Mouse (Mus musculus) stomach, embryonic 14.5 days (tissue): ENCODE measurements at regions not wholly inside any gene's neighbourhood (a gene's known extent, or its start where the extent isn't known, plus 50 kb on each side); places are given as distances from the start of the nearest gene placed in this dataset.

Experiments used
- ATAC-seq: fragments of 200-750 bp; cut with Nextera tagmentation; 2 replicates; pipeline ENCODE4 v1.8.0; 2017; ENCODE audit warnings: low read depth, moderate TSS enrichment; ENCODE audit not compliant: insufficient number of reproducible peaks, insufficient read depth, low FRiP score
- H3K27ac ChIP-seq: fragments of 300-500 bp; sonication (generic); 2 replicates; pipeline ENCODE4 v1.5.1; 2014; ENCODE audit warnings: mild to moderate bottlenecking, low read length, moderate library complexity, mixed read lengths
- H3K27me3 ChIP-seq: fragments of 300-500 bp; sonication (generic); 2 replicates; pipeline ENCODE4 v1.6.1; 2014; ENCODE audit warnings: low read length, control low read depth, mixed read lengths; ENCODE audit not compliant: control insufficient read depth, insufficient read depth
- H3K36me3 ChIP-seq: fragments of 300-500 bp; sonication (generic); 2 replicates; pipeline ENCODE4 v1.6.1; 2014; ENCODE audit warnings: mild to moderate bottlenecking, control low read depth, low read length, moderate library complexity, mixed read lengths; ENCODE audit not compliant: control insufficient read depth, insufficient read depth
- H3K4me1 ChIP-seq: fragments of 300-500 bp; sonication (generic); 2 replicates; pipeline ENCODE4 v1.6.1; 2014; ENCODE audit warnings: low read length, control low read depth, mixed read lengths; ENCODE audit not compliant: control insufficient read depth, insufficient read depth
- H3K4me2 ChIP-seq: fragments of 300-500 bp; sonication (generic); replicated peaks from 2 replicates; pipeline ENCODE4 v1.6.1; 2014; ENCODE audit warnings: low read depth, low read length, control low read depth
- H3K4me3 ChIP-seq: fragments of 300-500 bp; sonication (generic); 2 replicates; pipeline ENCODE4 v1.5.1; 2014; ENCODE audit warnings: low read depth, low read length, control low read depth
- H3K9ac ChIP-seq: fragments of 300-500 bp; sonication (generic); replicated peaks from 2 replicates; pipeline ENCODE4 v1.6.1; 2014; ENCODE audit warnings: low read depth, mild to moderate bottlenecking, control low read depth, low read length, moderate library complexity, mixed read lengths
- H3K9me3 ChIP-seq: fragments of 300-500 bp; sonication (generic); 2 replicates; pipeline ENCODE4 v1.6.1; 2016; ENCODE audit warnings: low read depth, low read length, control low read depth; ENCODE audit not compliant: control insufficient read depth
- WGBS: fragments of 180-500 bp; shearing (Covaris S2); extraction: QIAGEN DNeasy Blood & Tissue Kit; methylation state at CpG from one replicate; pipeline ENCODE4 v1.1.7; 2014; 5-methylcytosine and 5-hydroxymethylcytosine counted together

GRCm38 (mm10) chr14:28837117-28837516 lies 180.9 kb upstream of the Lrtm1 start:
- H3K27me3 ChIP-seq = no peaks in the 10 kb centered on the region
- H3K27ac ChIP-seq = no peak overlapping the region
- no peak for ATAC-seq
- H3K9ac ChIP-seq = no peak overlapping the region
- no peaks in the 10 kb centered on the region for H3K9me3 ChIP-seq
- no peak overlapping the region for H3K4me3 ChIP-seq
- H3K4me2 ChIP-seq = no peak overlapping the region
- no peaks in the 10 kb centered on the region for H3K4me1 ChIP-seq
- H3K36me3 ChIP-seq = no peaks in the 10 kb centered on the region

DNA sequence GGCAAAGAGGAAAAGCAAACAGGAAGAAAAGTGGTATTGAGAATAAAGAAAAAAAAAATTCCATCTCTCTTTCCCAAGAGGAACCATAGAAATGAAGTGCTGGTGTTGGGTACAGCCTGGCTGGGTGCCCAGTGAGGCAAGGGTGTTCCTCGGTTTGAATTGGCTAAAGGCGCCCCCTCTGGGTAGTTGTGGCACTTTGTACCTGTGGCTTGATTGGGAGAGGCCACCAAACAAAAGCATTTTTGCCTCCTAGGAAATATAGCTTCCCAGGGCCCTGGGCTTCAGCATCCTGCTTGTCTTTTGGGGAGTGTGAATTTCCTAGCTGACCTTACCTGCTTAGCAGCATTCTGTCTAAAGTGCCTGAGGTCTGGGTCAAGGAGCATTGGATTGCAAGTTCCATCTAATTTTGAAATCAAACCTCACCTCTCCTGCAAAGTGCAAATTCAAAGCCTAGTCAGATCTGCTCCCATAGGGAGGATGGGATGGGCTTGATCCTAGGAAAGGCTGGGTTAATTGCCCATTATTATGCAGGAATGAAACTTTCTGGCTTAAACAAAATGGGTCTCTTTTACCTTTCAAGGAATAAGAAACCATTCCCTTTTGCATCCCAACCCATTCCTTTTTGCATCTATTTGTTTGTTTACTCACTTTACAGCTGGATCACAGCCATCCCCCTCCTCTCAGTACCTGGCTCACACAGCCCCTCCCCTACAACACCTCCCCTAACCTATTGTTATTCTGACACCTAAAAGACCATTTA lies 169.0 kb upstream of the Lrtm1 start:
- H3K4me1 ChIP-seq = no peaks in the 10 kb centered on the region
- H3K27ac ChIP-seq = no peak overlapping the region
- H3K4me3 ChIP-seq = no peak overlapping the region
- no peaks in the 10 kb centered on the region for H3K9me3 ChIP-seq
- no peaks in the 10 kb centered on the region for H3K36me3 ChIP-seq
- no peak overlapping the region for H3K4me2 ChIP-seq
- H3K27me3 ChIP-seq = no peaks in the 10 kb centered on the region
- 18% methylated on average over 2 of the region's 2 CpGs for WGBS
- H3K9ac ChIP-seq = no peak overlapping the region
- no peak for ATAC-seq
